Mouse (Mus musculus) ES-Bruce4 (cell line): Measurements from ENCODE around the gene Fam117a.

Experiments used
- CTCF ChIP-seq: IDR thresholded peaks from one replicate; pipeline ENCODE4 v1.8.1; 2011; ENCODE audit warnings: low read depth, low read length
- POLR2A ChIP-seq: IDR thresholded peaks from one replicate; pipeline ENCODE4 v1.8.1; 2011; ENCODE audit warnings: low read length; ENCODE audit not compliant: insufficient read depth

DNA sequence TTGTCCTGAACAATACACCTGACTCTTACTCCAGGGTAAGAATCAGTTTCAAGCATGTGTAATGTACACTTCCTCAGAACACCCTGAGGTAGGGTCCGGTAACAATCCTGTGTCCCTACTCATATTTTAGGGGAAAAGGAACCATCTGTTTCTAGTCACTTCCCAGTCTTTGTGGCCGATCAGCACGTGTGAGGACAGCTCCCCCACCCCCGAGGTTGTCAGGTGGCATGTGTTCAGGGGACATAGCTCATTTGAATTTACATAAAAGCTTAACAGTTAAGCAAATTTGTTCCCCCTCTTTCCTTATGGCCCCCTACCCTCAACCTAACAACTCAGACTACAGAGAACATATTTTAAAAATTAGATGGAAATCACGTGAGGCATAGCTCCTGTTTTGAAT lies 3.8 kb downstream of the Fam117a start:
- TF ChIP-seq CTCF (no peak), POLR2A (no peak)
